Mouse (Mus musculus): Measurements from ENCODE around the gene Il4ra. TPM values are rescaled to one million over a fixed set of nuclear protein-coding genes. Genes with fewer than 3 reads are reported as not detected.

Il4ra gene
- polyA plus RNA-seq (2015; fragmentation: Nextera tagmentation; extraction: Ambion mirVana), result 45.8 and 47.1 TPM in 2 replicates

DNA sequence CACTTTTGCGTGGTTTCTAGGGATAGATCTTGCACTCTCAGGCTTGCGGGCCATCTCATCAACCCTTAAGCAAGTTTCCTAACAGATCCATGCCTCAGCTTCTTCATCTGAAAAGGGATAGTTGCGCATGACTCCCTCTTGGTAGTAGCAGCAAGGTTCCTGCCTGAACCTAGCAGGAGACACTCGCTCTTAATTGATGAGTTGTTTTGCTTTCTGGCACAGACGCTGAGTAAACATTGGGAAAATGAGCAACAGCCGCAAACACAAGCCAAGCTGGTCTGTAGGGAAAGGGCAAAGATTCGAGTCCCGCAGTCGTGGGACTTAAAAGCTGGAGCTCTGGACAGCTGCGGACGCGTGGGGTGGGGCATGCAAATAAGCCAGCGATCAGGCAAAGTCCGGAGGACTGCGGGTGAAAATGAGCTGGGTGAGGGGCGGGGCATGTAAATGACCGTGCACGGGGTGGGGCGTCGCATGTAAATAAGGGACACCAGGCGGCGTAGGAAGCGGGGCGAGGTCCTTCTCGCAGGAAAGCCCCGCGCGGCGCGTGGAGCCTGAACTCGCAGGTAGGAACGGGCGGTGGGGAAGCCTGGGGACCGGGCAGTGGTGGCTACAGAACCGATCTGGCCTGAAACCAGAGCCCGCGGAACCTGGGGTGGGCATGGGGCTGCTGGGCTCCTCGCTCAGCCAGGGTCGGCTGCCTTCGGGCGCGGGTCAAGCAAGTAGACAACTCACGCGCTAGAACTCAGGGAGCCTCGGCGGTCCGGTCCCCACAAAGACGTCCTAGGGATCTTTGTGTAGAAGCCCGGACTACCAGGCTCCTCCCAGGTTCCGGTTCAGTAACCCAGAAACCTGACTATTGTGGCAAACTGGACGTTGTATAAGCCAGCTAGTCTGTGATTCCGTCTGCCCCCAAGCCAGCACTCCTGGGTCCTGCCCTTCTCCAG, at the start of gene Il4ra:
Il4ra (plus strand) TSS at position 355 of the 944 bp plus-strand sequence.
- peak; percentile 91 for DNase-seq (ENCODE audit: low spot score)

DNA sequence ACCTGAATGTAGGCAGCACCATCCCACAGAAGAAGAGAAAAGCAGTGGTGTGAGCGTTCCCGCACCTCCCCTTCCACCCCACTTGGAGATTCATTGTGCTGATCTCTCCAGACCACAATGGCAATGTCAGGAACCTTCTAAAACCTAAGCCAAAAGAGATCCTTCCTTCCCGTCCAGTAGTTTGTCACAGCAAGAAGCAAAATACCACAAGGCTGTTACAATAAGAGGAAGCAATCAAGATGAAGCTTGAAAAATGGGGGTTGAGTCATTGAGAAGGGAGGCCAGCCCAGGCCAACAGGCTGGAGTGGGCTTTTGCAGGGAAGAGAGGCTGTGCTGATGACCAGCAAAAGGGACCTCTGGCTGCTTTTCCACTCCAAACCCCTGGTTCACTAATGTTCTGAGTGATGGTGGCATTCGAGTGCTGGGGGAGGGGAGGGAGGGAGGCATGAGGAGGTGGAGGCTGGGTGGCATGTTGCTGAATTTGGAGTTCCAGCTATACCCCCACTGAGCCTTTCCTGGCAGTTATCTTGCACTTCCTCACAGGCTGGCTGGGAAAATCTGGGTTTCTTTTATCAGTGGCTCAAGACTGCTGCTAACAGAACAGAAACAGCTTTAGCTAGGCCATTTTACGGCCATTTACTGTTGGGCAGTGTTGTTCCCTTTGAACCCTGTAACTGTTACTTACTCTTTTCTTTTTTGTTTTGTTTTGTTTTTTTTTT, 48.4 kb upstream of the Il4ra start:
- DNase-seq (ENCODE audit: low spot score), result no peak

DNA sequence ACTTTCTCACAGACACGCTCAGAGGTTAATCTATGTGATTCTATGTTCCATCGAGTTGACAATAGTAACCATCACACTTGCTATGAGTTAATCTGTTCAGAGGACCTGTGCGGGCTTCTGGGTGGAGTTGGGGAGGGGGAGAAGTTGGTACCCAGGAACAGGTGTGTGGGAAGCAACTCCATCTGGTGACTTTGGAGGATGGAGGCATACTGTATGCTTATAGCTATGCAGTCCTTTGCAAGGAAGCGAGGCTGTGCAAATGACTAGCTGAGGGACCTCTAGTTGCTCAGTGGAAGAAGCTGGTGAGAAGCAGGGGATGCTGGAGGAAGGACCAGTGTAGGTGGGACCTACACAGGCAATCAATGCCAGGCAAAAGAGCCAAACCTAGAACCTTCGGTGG, 47.3 kb upstream of the Il4ra start:
- DNase-seq (ENCODE audit: low spot score), result no peak

DNA sequence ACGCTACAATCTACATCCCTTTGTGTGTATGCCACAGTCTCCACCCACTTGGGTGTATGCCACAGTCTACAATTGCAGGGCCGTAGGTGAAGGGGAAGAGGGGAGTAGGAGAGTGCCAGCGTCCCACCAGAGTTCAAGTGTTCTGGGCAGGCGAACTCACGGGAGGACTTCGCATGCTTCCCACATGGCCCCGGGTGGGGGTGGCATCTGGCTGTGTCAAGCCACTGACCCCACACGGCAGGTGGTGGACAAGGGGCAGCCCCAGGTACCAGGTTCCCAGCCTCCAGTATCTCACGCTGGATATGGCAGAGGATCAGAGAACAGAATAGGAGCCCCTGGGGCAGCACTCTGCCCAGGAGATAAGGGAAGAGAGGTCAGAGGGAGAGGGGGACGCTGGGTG, 46.4 kb upstream of the Il4ra start:
- no peak for DNase-seq (ENCODE audit: low spot score)

DNA sequence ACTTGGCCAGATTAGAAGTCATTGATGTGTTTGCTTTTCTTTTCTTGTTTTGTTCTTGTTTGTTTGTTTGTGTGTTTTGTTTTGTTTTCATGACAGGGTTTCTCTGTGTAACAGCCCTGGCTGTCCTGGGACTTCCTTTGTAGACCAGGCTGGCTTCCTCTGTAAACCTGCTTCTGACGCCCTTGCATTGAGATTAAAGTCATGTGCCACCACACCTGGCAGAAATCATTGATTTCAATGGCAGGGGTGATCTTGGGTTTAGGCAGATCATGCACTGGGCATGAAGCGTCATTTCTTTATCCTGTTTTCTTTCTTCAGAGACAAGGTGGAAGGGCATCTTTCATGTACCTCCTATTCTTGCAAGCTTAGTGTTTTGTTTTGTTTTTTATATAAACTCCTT, 44.6 kb upstream of the Il4ra start:
- DNase-seq (ENCODE audit: low spot score), result peak; percentile 33

DNA sequence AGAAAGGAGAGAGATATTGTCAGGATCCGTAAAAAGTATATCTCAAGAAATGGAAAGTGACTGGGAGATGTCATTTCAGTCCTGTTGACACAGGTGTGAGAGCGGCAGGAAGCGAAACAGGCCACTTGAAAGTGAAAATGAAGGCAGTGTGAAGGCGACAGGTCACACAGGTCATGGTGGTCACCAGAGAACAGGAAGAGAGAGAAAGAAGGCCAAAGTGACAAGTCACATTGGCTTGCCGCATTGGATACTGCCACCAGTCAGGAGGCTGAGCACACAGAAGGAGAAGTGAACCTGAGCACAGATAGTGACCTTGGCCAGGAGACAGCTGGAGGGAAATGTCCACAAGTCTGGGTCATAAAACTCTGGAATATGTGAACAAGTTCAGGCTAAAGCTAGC, 40.5 kb upstream of the Il4ra start:
- no peak for DNase-seq (ENCODE audit: low spot score)

DNA sequence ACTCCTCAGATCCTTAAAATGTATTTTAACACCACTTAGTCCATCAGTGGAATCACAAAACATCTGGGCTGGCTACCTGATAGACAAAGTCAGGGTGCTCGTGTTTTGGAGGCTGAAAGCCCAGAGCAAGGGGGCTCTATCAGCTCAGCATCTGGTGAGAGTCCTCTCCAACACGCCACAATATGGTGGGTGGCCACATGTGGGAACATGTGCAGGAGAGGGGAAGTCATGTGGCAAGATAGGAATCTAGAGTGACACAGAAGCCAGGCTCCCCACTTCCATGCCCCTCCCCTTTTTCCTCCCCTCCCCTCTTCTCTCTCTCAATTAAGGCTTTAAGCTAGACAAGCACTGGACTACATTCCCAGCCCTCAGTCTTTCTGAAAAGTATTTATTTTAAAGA, 40.1 kb upstream of the Il4ra start:
- DNase-seq (ENCODE audit: low spot score), result peak; percentile 45

DNA sequence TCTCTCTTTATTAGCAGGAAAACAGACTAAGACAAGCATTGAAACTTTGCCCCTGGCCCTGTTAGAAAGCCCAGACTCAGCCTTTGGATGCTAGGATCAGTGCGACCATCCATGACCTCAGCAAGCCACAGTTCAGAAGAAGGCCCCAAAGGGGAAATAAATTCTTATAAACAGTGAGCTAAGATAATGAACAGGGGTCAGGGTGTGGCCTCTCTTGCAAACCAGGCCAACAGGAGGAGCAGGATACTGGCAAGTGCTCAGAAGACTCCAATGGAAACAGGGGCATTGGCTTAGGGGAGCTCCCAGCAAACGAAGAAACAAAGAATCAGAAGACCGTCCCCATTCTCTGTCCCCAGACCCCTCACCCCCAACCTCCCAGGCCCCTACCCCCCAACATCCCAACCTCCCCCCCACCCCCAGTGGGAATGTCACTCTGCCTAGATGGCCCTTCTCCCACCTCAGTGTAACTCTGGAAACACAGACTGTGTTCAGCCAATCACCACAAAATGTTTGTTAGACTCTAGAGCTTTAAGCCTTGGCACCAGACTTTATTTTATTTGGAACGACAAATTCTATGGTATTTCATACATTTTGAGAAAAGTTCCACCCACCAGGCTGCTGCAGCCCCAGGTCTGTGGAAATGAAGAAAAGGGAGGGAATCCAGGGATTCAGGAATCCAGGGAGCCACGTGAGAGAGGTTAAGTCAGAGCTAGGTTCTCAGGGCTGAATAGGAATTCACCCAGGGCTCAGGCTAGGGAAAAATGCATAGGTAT, 36.7 kb upstream of the Il4ra start:
- DNase-seq (ENCODE audit: low spot score), result no peak

DNA sequence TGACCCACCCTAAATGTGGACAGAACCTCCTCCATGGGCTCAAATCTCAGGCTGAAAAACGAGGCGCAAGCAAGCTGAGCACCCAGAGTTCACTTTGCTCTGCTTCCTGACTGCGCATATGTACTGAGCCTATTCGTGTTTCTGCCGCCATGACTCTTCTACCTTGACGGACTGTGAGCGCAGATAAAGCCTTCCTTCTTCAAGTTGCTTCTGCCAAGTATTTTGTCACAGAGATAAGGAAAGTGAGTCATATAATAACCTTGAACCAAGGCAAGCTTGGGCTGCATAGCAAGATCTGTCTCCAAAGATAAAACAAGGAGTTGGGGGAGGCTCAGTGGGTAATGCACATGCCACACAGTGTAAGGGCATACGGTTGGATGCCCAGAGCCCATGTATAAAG, 35.2 kb upstream of the Il4ra start:
- DNase-seq (ENCODE audit: low spot score), result no peak

DNA sequence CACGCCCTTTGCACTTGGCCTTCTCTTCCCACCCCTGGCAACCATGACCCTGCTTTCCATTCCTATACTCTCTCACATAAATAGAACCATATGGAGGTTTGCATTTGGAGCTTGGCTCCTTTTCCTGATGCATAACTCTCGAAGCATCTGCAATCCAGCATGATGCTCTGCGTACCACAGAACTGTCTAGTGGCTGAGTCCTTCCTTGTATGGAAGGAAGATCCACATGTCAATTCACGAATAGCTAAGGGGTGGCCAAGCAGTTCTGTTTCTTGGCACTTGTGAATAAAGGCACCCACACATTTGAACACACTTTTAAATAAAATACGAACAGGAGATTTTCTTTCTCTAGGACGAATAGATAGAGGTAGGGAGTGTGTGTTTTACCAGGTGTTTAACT, 34.5 kb upstream of the Il4ra start:
- no peak for DNase-seq (ENCODE audit: low spot score)

DNA sequence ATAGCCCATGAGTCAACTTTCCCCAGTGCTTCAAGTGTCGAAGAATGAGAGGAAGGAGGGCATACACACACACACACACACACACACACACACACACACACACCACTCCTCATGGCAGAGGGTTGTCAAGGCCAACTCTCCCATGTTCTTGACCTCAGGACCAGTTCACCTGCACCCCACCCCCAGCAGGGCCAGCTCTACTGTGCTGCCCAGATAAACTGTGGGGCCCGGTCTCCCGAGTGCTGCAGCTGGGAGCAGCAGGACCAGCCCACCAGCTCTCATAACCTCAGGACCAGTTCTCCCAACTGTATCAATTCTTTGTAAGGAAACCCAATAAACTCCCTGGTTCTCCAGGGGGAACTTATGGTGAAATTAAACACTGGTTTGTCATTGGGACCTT, 32.2 kb upstream of the Il4ra start:
- DNase-seq (ENCODE audit: low spot score), result no peak

DNA sequence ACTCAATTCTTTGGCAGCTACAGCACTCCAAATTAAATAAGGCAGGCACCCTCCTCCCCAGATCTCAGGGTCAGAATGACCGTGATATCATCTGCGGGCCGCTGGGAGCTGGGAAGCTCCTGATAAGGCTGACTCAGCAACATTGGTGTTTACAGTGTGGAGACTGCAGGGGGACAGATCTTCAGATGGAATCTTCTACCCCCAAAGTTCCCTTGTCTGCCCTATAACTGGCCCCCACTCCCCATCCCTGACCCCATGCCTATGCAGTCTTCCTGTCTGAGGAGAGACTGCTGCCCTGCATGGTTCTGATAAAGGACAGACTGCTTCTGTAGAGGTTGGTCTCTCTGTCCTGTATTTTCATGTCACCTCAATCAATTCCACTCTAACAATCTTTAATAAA, 28.9 kb upstream of the Il4ra start:
- DNase-seq (ENCODE audit: low spot score), result no peak

DNA sequence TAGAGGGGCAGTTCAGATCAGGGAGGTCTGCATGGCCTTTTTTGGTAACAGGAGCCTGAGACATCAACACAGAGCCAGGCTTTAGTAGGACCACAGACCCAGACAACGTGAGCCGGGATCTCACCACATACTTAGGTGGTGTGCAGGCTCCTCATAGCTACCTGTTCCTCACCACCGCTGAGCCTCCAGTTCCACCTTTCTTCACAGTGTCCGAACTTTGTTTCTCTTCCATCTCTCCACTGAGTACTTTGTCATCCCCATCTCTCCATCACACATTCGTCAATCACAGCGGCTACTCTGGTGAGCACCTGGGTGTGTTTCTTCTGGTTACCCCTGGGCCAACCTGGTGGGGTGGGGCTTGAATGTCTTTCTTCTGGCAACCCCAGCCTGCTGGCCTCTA, 24.7 kb upstream of the Il4ra start:
- DNase-seq (ENCODE audit: low spot score), result no peak

DNA sequence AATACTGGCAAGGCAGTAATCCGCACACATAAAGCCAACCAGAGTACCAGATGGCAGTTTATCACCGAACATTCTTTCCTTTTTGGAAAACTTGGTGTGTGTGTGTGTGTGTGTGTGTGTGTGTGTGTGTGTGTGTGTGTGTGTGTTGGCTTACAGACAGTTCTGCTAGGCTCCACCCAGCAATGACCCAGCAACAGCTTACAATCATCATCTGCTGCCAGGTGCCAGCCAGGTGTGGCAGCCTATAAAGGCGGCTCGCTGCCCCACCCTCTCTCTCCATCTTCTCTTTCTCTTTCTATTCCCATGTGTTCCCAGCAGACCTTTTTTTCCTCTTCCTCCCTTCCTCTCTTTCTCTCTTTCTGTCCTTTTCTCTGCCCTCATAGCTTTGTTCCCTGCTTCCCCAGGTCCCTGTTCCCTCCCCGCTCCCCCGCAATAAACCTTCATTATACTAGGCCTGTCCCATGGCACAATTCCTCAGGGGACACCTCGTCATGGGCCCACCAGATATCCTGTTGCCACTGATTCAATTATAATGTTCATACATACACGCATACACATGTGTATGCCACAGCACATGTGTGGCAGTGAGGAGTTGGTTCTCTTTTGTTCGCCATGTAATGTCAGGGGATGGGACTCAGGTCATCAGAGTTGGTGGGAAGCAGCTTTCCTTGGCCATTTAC, 23.9 kb upstream of the Il4ra start:
- no peak for DNase-seq (ENCODE audit: low spot score)

DNA sequence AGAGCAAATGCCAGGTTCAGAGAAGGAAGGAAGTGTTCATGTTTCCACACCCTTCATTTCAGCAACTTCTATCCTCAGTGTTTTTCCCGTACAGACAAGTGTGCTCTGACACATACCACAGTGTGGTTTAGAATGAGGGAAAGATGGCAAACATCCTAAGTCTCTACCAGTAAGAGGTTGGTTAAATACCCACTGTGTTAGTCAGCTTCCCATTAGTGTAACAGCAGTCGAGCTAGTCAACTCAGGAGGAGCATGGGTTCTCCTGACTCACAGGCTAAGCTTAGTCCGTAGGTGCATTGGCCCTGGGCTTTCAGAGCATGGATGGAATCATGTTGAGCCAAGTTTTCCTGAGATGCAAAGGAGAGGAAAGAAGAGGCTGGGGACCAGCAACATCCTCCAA, 12.6 kb upstream of the Il4ra start:
- DNase-seq (ENCODE audit: low spot score), result no peak

DNA sequence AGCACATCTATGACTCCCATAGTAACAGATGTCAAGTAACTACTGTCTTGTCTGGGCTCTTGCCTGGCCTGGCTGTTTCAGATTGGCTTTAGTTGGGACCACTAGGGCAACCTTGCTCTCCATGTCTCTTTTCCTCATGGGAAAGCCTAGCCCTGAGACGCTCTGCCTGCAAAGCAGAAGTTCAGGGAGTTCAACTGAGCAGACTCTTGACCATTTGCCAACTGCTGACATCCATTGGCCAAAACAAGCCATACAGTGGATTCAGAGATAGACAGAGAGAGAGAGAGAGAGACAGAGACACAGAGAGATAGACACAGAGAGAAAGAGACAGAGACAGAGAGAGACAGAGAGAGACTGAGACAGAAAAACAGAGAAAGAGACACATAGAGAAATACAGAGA, 10.9 kb upstream of the Il4ra start:
- DNase-seq (ENCODE audit: low spot score), result no peak

DNA sequence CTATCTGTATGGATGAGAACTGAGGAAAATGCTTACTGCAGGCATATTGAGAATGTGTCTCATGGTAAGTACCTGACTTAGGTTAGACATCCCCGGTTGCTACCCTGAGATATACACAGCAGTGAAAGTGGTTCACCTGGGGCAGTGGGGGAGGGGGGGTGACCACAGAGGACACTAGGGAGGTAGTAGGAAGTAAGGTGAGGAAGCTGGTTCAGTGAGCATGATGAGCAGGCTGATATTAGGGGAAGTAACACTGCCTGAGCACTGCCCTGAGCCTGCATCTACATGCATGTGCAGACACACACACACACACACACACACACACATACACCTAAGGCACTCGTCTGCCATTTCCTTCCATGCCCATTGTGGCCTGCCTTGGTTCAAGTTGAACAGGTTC, 10.1 kb upstream of the Il4ra start:
- DNase-seq (ENCODE audit: low spot score), result no peak

DNA sequence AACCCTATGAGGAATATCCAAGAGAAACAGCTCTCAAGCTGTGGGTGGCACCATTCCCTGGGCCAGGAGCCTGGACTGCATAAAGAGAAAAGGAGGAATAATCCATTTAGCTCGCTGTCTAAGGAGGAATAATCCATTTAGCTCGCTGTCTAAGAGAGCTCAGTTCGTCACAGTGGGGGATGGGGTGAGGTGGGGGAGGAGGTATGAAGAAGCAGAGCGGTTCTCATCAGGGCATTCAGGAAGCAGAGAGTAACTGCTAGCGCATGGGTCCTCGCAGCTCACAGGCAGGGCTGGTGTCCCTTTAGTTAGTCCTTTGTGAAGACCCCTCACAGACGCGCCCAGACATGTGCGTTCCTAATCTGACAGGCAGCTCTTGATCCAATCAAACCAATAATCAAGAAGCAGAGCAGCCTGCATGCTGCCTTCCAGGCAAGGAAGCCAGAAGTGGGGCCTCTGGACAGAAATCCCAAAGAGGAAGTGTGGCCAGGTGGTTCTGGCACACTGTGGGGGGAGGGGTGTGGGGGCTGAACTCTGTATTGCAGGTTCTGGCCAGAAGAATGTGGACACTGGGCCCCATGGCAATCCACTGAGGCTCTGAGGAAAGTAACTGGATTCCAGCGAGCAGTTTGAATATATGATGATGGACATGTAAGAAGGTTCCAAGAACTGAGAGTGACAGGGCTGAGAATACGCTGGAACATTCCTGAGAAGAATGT, 9.4 kb upstream of the Il4ra start:
- peak; percentile 25 for DNase-seq (ENCODE audit: low spot score)

DNA sequence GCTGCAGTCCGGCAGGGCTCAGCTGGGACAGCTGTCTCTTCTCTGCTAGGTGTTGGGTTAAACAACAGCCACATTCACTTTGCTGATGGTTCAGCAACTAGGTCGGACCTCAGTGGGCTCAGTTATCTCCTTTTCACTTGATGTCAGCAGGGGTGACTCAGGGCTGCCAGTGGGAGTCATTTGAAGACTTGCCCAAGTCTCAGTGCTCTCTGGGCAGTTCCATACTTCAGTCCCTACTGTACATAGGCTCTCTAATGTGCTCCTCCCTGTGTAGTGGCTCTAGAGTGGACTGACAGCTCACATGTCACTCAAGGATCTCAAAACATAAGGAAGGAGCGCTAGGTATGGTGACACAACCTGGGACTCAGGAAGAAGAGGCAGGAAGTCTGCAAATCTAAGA, 8.4 kb upstream of the Il4ra start:
- no peak for DNase-seq (ENCODE audit: low spot score)

DNA sequence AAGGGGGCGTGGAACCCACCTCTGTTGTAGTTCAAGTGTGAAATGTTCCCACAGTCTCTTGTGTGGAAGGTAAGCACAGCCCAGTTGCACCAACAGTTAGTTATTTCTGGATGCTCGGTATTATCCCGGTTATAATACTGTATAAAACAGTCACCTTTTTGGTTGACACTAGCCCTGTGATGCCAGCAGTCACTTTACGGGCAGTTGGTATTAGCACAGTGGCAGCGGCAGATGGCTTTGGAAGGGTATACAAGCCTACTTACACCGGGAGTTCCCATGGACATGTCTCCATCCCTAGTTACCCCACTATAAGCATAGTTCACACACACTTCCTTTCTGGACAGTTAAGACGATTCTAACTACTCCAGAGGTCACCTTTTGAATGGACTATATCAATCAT, 6.6 kb upstream of the Il4ra start:
- no peak for DNase-seq (ENCODE audit: low spot score)

DNA sequence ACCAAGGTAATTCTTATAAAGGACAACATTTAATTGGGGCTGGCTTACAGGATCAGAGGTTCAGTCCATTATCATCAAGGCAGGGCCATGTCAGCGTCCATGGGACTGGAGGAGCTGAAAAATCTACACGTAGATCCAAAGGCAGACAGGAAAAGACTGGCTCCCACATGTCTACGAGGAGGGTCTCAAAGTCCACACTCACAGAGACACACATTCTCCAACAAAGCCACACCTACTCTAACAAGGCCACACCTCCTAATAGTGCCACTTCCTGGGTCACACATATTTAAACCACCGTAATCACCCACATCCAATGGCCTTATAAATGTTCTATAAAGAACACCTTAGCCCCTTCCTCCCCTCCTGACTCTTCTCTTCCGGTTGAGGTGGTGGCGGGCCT, 5.2 kb upstream of the Il4ra start:
- no peak for DNase-seq (ENCODE audit: low spot score)

Data from thymus, postnatal 0 days (tissue).